Mouse (Mus musculus) cerebellum, adult 9-11 months (tissue): Measurements from ENCODE around the gene Runx2.

Experiments
- DNase-seq: peaks from one replicate; pipeline ENCODE4 v3.0.0; 2022

The Runx2 gene

DNA sequence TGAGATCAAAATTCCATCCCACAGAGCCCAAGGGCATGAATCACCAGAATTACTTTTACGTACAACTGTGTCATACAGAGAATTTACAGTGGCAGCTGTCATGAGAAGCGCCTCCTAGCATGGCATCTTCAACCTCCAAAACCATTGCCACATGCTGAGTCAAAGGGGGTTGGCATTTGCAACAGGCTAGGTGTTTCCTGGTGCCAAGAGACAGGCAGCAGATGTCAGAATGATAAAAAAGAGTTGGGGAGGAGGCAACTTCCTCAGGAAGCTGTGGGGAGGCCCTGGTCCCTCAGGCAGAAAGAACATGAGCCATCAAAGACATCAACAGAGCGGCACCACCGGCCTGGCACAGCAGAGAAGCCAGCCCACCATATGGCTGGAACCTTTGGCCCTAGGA is 160.1 kb downstream of the Runx2 start:
- peak; percentile 26 for DNase-seq

DNA sequence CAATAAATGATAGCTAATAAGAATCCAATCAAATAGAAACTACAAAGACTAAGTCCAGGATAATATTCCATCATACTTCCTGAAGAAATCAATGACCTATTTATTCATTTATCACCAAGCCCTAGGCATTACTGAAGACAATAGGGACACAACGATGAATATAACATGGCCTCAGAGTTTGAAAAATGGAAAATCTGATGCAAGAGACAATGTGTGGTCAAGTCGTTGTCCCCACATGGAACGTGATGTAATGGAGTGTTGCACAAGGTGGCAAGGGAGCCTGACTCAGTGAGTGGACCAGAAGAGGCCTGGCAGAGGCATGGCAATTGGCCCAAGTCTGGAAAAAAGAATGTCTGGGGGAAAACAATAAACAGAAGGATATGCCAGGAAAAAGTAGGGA is 161.5 kb downstream of the Runx2 start:
- no peak for DNase-seq

DNA sequence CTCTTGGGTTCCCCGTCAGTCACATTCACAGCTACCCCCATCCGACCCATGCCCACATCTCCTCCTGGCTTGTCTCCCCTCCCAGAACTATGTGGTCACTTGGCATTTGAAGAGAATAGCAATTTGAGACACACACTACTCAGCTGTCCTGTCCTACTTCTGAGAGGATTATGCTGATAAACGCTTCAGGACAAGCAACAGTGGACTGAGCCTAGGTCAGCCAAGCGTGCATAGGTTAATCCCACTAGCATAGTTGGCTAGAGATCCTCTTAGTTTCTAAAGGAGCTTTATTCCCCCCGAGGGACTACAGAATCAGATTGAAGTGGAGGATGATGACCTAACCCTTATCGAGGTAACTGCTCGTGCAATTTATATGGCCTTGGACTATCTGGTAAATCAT is 162.5 kb downstream of the Runx2 start:
- no peak for DNase-seq

DNA sequence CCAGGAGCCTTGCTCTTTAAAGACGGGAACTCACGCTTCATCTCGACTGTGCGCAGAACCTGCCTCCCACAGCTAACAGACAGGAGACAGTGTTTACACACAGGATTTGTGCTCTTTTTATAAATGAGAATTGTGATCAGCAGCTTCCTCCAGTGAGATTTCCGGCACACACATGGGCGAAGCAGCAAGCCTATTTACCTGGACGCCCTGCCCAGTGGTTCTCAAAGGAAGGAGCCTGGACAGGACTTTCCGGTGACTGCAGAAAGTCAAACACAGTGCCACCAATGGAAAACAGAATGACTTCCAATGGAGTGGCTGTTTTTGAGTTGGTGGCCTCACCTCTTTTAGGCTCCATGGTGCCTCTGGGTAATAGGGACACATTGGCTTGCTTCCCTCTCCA is 163.0 kb downstream of the Runx2 start:
- no peak for DNase-seq

DNA sequence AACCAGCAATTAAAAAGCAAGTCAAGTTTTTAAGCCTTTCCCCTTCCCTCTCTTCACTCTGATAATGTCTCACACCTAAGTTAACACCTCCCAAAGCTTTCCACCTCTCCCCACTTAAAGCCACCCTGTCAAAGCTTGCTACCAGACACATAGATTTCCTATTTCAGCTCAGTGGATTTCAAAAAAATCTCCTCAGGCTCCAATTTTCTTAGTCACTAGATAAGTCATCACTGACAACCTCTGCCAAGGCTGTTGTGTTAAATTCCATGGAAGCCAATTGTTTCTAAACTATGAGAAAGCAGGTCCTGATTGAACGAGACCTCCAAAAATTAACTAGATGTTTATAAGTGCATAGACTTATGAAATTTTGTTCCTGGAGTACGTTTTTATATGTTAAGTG is 164.2 kb downstream of the Runx2 start:
- no peak for DNase-seq

DNA sequence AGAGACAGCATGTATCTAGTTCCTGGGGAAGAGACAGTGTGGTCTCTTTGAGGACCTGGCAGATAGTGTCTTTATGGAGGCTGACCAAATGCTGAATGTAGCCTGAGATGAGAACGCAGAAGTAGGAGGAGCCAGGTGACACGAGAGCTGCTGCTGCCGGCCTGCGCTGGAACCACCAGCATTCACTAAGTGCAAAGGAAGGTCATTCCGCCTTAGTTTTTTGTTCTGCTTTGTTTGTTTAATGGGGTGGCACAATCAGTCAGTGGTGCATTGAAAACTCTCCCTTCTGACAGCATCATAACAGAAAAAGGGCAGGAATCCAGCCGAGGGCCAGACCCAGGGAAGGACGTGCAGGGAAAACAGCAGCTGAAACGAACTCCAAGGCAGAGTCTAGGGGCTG is 165.5 kb downstream of the Runx2 start:
- DNase-seq = no peak

DNA sequence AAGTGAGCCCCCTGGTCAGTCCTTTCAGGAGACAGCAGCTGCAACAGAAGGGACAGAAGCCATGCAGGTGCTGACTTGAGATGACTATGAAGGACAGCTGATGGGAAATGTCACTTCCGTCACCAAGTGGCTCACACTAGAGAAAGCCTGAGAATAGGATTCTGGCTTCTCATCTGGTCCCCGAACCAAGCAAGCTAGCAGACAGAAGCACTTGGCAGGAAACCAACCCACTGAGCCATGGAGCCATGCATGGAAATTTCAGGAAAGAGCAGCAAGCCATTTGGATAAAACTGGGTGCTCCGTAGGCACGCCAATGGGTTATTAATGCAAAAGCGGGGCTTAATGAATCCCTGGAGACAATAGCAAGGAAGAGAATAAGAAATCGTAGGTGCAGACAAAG is 166.7 kb downstream of the Runx2 start:
- DNase-seq = no peak

DNA sequence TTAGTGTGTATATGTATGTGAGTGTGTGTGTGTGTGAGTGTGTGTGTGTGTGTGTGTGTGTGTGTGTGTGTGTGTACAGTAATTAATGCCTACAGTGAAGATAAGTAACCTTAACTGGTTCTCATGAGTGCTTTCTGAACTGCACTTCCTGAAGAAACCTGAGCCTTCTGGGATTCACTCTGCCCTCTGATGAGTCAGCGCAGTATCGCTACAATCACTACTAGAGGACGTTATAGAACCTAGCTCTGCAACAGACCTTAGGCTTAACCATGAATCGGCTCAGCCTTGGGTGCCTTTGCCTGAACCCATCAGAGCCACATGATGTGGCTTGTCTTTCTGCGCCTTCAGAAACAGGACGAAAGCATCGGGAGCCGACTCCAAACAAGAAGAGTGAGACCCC is 169.5 kb downstream of the Runx2 start:
- DNase-seq = no peak

DNA sequence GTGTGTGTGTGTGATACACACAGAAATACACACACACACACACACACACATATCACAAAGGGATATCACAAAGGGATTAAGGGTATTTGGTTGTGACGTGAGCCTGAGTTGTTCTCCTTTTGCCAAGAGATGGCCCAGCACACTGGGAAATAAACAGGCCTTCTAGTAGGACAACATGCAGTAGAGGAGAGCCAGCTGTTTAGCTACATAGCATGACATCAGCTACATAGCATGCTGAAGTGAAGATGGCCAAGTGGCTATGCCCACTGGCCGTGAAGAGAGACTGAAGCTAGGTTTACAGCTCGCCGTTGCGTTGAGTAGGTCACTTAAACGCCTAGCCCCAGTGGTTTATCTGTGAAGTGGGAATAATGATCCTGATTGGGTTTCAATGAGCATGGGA is 171.3 kb downstream of the Runx2 start:
- no peak for DNase-seq

DNA sequence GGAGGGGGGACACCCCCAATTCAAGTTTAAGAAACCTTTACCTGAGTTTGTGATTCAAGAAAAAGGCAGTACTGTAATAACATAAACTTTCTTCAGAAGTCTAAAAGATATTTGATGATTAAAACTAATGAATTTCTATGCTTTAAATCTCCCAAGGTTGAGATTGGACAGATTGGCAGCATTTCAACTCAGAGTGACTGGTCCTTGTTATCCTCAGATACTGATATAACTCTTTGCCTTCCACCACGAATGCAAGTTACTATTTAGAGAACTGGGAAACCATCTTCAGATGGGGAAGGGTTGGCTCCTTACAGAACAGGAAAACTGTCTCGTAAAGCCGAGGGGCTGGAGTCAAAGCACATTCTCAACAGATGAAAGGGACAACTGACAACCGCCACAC is 172.5 kb downstream of the Runx2 start:
- no peak for DNase-seq

DNA sequence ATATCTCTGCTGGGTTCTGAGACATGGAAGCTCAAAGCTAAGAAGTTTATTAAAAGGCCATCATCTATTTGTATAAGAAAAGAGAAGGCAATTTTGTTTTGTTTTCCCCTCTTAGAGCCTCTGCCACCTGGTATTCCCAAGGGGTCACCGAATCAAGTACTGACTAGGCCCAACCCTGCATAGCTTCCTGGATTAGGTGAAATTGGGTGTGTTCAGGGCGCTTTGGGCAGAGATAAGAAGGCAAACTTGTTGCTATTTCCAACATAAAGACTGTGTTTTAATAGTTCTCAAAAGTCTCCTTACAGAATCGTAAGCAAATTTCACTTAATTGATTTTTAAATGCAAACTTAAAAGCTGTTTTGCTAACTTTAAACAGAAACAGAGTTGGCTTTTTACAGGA is 173.7 kb downstream of the Runx2 start:
- no peak for DNase-seq

DNA sequence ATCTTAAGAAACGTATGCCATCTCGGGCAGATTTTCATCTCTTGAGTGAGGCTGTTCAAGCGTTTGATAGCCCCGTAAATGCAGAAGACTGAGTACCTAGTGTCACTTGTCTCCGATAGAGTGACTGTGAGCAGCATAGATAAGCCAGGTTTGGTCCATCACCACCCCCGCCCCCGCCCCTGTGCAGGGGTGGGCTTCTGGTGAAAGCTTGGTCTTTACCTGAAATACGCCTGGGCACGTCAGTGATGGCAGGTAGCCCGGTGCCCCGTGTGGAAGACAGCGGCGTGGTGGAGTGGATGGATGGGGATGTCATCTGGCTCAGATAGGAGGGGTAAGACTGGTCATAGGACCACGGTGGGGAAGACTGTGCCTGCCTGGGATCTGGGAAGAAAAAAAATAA is 175.2 kb downstream of the Runx2 start:
- DNase-seq = no peak

DNA sequence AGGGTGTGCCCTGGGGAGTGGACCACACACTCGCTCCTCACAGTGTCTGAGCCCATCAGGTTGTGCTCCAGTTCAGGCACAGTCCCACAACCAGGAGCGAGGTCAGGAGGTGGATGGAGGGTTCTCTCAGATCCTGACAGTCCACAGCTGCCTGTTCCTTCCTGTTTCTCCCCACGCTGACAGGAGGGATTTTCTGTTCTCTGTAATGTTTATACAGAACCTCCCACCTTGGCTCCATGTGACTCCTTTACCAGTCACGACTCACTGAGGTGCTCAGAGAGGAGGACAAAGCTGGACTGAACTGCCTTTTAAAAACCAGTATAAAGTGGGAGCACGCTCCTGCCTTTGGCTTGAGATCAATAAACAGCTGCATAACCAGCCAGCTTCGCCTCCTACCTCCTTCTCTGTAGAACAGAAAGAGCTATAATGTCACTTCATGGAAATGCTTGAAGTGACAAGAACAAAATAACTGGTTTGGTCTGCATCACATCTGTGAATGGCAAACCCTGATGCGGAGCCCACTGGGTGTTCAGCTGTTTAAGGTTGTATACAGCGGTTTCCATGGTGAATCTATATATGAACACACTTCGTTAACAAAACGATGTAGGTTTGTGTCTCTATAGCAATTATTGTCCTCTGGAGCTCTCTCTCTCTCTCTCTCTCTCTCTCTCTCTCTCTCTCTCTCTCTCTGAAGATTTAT is 177.3 kb downstream of the Runx2 start:
- no peak for DNase-seq

DNA sequence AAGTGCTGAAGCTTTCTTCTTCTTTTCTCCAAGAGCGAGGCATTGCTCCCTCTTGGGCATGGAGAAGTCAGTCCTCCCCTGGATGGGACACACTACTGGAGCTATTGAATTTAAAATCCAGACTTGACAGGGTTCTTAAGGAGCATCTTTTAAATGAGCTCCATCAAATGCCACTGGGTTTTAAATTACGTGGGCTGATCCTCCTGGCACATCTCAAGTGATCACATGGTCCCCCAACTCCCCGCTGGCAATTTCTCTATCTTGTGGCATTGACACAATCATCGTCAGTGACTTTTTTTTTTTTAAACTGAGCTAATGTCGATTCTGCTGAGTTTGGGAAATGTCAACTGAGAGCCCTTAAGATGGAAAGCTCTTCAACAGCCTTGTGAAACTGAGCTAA is 180.1 kb downstream of the Runx2 start:
- no peak for DNase-seq

DNA sequence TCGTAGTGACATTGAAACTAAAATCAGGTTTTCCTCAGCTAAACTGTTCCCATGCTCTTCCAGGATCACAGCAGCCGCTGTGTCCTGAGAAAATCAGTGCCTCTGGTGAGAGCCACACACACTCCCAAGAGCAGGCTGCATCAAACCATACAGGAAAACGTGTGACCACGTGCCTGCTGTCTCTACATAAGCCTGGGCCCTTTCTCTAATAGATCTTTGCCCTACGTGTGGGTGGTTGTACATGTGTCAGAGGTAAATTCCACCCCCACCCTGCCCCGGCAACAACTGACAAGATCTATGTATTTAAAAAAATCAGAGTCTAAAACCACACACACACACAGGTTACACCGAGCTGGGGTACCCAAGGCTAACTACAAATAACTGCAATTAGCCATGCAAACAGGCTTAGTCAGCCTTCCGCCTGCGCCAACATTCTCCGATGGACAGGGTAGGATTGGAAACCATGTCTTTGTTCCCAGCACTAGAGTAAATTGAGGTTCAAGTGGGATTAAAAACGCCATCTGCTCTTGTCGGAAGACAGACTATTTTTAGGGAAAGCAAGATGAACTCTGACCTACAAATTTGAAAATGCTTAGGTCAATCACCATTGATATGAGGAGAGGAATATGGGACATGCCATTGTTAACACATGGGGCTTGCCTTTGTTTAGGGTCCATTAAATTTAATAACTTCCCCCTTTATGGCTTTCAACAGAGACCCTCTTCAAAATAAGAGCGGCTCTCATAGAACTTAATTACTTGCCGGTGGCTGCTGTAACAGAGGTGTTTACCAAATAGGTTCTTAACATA is 180.8 kb downstream of the Runx2 start:
- DNase-seq = no peak

DNA sequence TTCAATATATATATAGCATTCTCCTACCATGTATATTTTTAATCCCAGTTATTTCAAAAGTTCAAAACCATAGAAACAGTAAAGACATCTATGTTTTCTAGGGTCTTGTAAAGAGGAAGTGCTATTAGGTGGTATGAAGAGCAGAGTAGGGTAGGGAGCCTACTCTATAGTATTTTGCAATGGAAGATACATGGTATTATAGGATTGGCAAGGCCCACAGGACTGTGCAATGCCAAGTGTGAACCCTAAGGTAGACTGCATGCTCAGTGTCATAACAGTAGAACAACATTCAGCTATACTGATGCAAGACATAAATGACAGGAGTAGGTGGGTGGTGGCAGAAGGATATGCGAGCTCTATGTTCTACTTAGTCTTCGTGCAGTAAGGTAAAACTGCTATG is 181.7 kb downstream of the Runx2 start:
- DNase-seq = no peak

DNA sequence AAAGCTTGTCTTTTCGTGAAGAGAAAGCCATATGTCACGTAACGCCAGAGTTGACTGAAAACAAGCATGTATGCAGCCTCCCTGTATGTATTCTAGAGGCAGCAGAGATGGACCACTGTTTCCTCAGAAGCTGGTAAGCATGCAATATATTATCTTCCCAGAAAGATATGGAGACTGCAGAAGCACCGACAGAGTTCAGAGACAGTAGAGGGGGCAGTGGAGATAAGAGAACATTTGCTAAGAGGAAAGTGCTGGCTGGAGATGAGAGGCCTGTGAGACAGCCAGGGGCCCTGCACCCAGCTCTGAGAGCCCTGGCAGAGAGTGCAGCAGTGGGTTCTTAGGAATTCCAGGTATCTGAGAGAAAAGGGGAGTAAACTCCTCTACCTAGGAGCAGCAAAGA is 182.3 kb downstream of the Runx2 start:
- DNase-seq = no peak

DNA sequence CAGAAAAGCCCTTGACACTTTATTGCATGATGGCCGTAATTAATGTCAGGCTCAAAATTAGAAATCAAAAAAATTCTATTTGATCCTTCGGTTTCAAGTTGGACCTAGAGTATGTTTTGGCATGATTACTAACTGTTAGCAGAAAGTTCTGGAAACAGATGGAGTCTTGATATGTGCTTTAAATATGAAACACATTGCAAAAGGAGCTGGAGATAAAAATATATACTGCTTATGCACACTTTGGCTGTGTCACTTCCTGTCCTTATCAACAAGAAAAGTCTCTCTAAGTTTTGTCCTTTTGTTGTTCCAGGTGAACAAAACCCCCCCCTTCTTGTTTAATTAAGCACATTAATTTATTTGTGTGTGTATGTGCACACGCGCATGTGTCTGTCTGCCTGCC is 183.0 kb downstream of the Runx2 start:
- DNase-seq = no peak

DNA sequence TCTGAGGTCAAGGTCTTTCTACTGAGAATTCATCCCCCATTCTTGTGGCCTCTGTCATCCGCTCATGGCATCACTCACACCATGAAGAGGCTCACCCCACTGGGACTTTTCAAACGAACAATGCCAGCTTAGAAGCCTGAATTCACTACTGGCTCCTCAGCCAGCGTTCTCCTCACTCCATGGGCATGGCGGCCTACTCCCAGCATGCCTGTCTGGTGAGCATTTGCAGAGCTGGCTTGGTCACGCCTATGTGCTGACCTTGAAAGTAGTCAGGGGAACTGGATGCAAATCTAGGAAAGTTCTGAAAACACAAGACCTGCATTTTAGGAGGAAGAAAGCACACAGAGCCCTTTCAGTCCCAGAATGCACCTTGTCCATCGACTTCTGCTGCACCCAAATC is 187.3 kb downstream of the Runx2 start:
- DNase-seq = no peak

DNA sequence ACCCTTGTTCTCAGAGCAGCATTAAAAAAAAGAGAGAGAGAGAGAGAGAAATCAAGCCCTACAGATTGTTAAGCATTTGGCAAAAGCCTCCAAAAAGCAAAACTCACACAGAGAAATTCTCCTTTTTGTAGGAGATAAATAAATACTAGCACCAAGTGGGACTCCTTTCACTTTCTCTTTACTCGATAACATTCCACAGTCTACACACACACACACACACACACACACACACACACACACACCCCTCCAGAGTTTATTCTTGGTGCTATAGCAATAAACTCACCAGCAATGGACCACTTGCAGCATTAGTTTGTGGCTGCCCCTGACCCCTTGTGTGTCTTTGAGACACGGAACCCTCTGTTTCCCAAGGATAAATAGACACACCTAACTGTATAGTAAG is 190.9 kb downstream of the Runx2 start:
- no peak for DNase-seq

DNA sequence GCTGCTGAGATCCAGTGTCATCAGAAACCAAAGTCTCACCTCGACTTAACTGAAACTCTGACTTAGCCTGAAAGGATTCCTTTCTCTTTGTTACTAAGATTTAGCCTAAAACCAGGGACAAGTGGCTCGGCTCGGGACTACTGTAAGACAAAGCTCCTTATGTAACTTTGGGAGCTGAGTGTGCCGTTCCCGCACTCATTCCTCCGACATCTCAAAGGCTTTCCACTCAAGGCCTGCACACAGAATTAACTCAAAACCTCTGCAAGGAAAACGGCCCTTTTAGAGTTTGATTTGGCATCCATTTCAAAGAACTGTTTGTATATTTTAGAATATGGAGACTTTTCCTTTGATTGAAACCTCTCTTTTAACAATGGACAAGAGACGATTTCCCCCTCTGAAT is 191.3 kb downstream of the Runx2 start:
- no peak for DNase-seq

DNA sequence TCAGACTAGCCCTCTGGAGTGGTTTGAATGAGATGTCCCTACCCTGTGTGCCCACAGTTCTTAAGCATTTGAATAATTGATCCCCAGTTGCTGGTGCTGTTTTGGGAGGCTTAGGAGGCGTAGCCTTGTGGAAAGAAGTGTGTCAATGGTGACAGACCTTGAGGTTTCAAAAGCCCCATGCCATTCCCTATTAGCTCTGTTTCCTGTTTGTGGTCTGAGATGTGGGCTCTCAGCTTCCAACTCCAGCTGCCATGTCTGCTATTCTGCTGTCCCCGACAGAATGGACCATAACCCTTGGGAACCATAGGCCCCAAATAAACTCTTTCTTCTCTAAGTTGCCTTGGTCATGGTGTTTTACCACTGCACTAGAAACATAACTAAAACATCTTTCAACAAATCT is 194.1 kb downstream of the Runx2 start:
- DNase-seq = no peak

DNA sequence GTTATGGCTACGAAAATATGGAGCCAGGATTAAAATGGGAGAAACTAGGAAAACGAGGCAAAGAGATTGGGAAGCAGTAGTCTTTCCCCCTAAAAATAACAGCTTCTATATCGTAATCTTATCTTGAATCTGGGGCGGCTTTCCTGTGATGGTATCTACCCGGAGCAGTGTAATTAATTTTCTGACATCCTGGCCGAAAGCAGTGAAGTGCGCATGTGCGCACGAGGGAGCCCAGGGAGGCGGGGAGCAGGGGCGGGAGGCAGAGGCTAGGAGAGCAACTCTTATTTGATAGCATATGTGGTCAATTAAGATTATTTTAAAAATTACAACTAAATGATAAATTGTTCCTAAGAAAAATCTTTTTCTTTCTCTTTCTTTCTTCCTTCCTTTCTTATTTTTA is 195.9 kb downstream of the Runx2 start:
- peak; percentile 70 for DNase-seq

DNA sequence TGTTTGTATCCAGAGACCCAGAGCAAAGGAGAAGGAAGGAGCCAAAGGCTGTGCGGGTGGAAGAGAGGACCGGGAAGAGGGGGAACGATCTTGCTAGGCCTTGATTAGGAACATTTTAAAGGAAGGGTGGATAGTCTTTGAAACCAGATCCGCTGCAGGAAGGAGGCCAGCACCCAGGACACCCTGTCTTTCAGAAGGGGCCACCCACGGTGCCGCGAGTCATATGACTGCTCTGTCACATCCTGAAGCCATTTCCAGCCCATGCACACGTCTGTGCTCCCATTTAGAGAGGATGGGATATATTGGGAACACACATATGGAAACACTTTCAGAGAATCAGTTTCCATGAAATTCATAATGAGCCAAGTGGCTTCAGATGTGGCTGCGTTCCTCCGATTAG is 196.4 kb downstream of the Runx2 start:
- DNase-seq = peak; percentile 49

DNA sequence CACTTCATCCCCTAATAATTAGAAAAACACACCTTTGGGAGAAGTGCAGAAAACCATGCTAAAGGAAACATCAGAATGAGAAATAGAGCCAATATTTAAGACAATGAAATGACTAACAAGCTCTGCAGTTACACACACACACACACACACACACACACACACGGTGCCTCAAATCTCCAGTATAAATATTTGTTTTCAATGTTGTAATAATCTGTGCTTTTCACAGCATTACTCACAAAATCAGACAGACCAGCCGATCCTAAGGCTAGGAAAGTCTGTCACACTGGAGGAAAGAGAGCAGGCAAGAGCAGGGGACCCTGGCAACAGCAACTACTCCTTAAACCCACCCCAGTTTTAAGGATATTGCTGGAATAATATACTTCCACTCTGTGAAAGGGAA is 196.9 kb downstream of the Runx2 start:
- DNase-seq = no peak
